Mouse (Mus musculus) erythroblast, embryonic 14.5 days (primary cell): ENCODE results near the gene Abhd16a.

Experiments
- GATA1 ChIP-seq: IDR thresholded peaks from 2 replicates; pipeline ENCODE4 v1.6.1; 2012; ENCODE audit warnings: low read length, inconsistent platforms, mixed read lengths
- TAL1 ChIP-seq: IDR thresholded peaks from 3 replicates; pipeline ENCODE4 v1.6.1; 2012; ENCODE audit warnings: low read length, inconsistent platforms, mixed read lengths

DNA sequence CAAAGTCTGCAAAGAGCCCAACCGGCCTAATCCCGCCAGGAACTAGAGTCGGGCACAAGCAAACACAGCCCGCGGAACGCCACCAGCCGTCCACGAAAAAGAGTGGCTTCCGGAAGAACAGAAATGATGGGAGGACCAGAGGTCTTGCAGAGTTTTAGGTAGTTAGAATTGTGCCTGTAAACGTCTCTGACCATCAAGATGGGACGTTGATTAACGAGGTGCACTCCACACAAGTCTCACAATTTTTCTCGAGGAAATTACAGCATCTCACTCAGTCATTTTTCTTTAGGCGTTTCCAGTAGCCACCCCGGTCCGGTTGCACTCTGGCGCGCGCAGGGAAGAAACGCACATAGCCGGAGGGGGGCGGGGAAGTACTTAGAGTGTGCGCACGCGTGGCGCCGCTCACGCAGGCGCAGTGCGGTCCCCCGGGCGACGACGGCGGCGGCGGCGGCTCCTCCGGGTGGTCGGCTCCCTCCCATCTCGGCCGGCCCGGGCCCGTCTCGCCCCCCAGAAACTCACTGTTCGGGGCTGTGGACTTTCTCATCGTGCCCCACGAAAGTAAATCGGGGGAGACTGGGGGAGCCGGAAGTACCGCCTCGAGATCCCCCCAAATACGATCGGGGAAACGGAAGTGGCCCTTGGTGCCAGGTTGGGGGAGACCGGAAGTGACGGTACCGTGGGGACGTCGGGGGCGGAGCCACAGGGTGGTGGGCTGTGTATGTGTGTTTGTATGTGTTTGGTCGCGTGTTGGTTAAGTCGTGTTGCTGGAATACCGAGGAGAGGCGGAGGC lies 45.9 kb downstream of the Abhd16a start, which contains the start of gene Bag6:
- TF ChIP-seq TAL1: no peak
- TF ChIP-seq GATA1: no peak
